Mouse (Mus musculus): Measurements from ENCODE around the gene Inha. TPM values are rescaled to one million over a fixed set of nuclear protein-coding genes. Genes with fewer than 3 reads are reported as not detected.
A peak's percentile ranks its signal among the peaks of the same experiment; 100 is the strongest.

Inha gene
- polyA plus RNA-seq, 1 experiment from 2014 or later: 9.5 TPM

DNA sequence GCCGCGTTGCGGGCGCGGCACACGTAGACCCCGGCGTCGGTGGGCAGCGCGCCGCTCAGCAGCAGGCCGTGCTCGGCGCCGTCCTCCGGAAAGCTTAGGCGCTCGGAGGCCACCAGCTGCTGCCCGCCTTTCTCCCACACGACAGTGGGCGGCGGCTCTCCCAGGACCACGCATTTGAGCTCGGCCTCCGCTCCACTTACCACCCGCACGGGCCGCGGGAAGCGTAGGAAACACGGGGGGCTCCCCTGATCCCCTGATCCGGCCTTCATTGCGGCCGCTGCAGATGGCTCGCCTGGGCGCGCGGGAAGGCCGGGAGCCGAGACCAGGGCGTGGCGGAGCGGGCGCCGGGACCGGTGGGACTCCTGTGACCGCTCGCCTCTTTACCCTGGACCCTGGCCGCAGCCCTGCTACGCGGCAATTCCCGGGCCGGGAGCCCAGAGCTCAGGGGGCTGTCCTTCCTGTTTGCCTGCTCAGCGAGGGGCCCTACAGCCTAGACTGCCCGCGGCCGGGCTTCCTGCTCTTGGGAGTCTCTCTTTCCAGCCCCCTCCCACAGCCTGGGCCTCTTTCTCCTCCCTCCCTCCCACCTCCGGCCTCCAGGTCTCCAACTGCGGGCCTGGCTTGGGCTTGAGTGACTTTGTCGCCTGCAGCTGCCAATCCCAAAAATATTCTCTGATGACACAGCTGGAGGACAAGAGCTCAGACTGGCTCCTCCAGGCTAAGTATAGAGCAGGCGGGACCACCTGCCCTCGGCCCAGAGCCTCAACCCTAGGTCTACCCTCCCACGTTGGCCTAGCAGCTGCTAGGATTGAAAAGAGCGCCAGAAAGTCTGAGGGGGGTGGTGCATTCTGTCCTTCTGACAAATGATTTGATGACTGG, 683 bp upstream of the Inha start, which contains the start of gene Obsl1:
Gene Obsl1, minus strand, starts transcription at position 497 of the 876 bp plus-strand sequence.
- Histone ChIP-seq H3K4me2 (peak within 1 kb of the TSS; percentile 91), H3K4me3 (replicated peaks) (peak within 1 kb of the TSS; percentile 73), H3K27me3 (peaks cover 17% of the 10 kb centered on the region), H3K36me3 (peaks cover 28% of the 10 kb centered on the region), H3K9me3 (no peaks in the 10 kb centered on the region), H3K27ac (peak within 1 kb of the TSS; percentile 99), H3K9ac (replicated peaks) (peak within 1 kb of the TSS; percentile 95), H3K4me1 (replicated peaks) (peaks cover 40% of the 10 kb centered on the region)
- WGBS: under 1% methylated on average over 45 of the region's 65 CpGs
- ATAC-seq (ENCODE audit: insufficient number of reproducible peaks, insufficient read depth, low FRiP score, low TSS enrichment, low read depth): peak; percentile 86

GRCm38 (mm10) chr1:75509586-75509985, 2.7 kb downstream of the Inha start:
- peaks cover 32% of the 10 kb centered on the region for H3K4me1 ChIP-seq (replicated peaks)
- peaks cover 17% of the 10 kb centered on the region for H3K27me3 ChIP-seq
- H3K4me2 ChIP-seq: no peak overlapping the region
- no peaks in the 10 kb centered on the region for H3K9me3 ChIP-seq
- no peak overlapping the region; the same call in 1 of the 2 replicates for H3K9ac ChIP-seq (replicated peaks)
- no peak overlapping the region for H3K27ac ChIP-seq
- no peak overlapping the region for H3K4me3 ChIP-seq (replicated peaks)
- no peak for ATAC-seq (ENCODE audit: insufficient number of reproducible peaks, insufficient read depth, low FRiP score, low TSS enrichment, low read depth)
- 42% methylated on average over 20 of the region's 20 CpGs for WGBS
- H3K36me3 ChIP-seq: no peaks in the 10 kb centered on the region

- Histone ChIP-seq H3K9me3 (no peaks in the 10 kb centered on the region), H3K9ac (replicated peaks) (no peak overlapping the region), H3K4me2 (no peak overlapping the region), H3K27me3 (peaks cover 17% of the 10 kb centered on the region), H3K27ac (no peak overlapping the region), H3K4me3 (replicated peaks) (no peak overlapping the region), H3K36me3 (no peaks in the 10 kb centered on the region), H3K4me1 (replicated peaks) (peaks cover 27% of the 10 kb centered on the region)
- WGBS: 80% methylated on average over 5 of the region's 5 CpGs
- ATAC-seq (ENCODE audit: insufficient number of reproducible peaks, insufficient read depth, low FRiP score, low TSS enrichment, low read depth): no peak
Measured at GRCm38 (mm10) chr1:75510154-75510553, 3.3 kb downstream of the Inha start.

GRCm38 (mm10) chr1:75511437-75512210, 4.7 kb downstream of the Inha start:
- Histone ChIP-seq H3K36me3 (no peaks in the 10 kb centered on the region), H3K9ac (replicated peaks) (no peak overlapping the region; the same call in 1 of the 2 replicates), H3K4me2 (no peak overlapping the region), H3K4me1 (replicated peaks) (peaks cover 24% of the 10 kb centered on the region), H3K27ac (peak overlapping the region; percentile 75), H3K27me3 (peaks cover 17% of the 10 kb centered on the region), H3K9me3 (no peaks in the 10 kb centered on the region), H3K4me3 (replicated peaks) (no peak overlapping the region)
- no peak for ATAC-seq (ENCODE audit: insufficient number of reproducible peaks, insufficient read depth, low FRiP score, low TSS enrichment, low read depth)
- 57% methylated on average over 4 of the region's 4 CpGs for WGBS

- WGBS: 87% methylated on average over 3 of the region's 3 CpGs
- Histone ChIP-seq H3K36me3 (no peaks in the 10 kb centered on the region), H3K27ac (no peak overlapping the region), H3K9ac (replicated peaks) (no peak overlapping the region), H3K9me3 (no peaks in the 10 kb centered on the region), H3K4me2 (no peak overlapping the region), H3K4me3 (replicated peaks) (no peak overlapping the region), H3K27me3 (peaks cover 15% of the 10 kb centered on the region), H3K4me1 (replicated peaks) (peaks cover 15% of the 10 kb centered on the region)
- no peak for ATAC-seq (ENCODE audit: insufficient number of reproducible peaks, insufficient read depth, low FRiP score, low TSS enrichment, low read depth)
Measured at GRCm38 (mm10) chr1:75512550-75512949, 5.7 kb downstream of the Inha start.

DNA sequence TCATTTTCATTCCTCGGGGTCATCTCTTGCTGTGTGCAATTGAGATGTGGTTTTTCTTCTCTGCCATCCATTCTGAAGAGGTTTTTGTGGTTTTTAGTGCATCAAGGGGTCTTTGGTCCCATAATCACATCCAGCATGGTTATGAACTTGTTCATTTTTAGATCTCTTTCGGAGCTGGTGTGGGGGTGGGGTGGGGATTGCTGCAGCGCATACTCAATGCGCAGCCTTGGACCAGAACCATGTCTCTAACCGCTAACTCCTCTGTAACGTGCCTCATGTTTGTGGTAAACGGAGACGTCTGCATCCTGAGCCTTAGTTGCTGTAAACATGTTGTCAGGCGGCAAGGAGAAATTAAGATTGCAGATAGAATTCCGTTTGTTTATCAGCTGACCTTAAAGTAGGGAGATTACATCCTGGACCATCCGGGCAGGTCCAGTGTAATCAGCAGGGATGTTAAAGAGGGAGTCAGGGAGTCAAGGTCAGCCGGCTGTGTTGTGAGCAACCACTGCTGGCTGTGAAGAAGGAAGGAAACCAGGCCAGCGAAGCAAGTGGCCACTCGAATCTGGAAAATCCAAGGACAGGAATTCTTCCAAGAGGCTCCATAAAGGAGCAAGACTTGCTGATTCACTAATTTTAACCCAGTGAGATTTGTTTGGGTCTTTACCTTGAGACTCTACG, 10.0 kb downstream of the Inha start:
- H3K27me3 ChIP-seq: no peaks in the 10 kb centered on the region
- no peak overlapping the region for H3K27ac ChIP-seq
- ATAC-seq (ENCODE audit: insufficient number of reproducible peaks, insufficient read depth, low FRiP score, low TSS enrichment, low read depth): no peak
- H3K9ac ChIP-seq (replicated peaks): no peak overlapping the region
- no peaks in the 10 kb centered on the region for H3K9me3 ChIP-seq
- no peak overlapping the region for H3K4me2 ChIP-seq
- H3K4me1 ChIP-seq (replicated peaks): peaks cover 9% of the 10 kb centered on the region; the same call in 1 of the 2 replicates
- H3K4me3 ChIP-seq (replicated peaks): no peak overlapping the region
- H3K36me3 ChIP-seq: no peaks in the 10 kb centered on the region
- 73% methylated on average over 15 of the region's 15 CpGs for WGBS

GRCm38 (mm10) chr1:75517984-75518383, 11.1 kb downstream of the Inha start:
- H3K27ac ChIP-seq: peak overlapping the region; percentile 59; the same call in 1 of the 2 replicates
- H3K36me3 ChIP-seq: no peaks in the 10 kb centered on the region
- H3K9ac ChIP-seq (replicated peaks): no peak overlapping the region
- H3K4me1 ChIP-seq (replicated peaks): peaks cover 15% of the 10 kb centered on the region; the same call in 1 of the 2 replicates
- H3K9me3 ChIP-seq: no peaks in the 10 kb centered on the region
- ATAC-seq (ENCODE audit: insufficient number of reproducible peaks, insufficient read depth, low FRiP score, low TSS enrichment, low read depth): no peak
- no peak overlapping the region for H3K4me3 ChIP-seq (replicated peaks)
- H3K27me3 ChIP-seq: no peaks in the 10 kb centered on the region
- 61% methylated on average over 4 of the region's 4 CpGs for WGBS
- H3K4me2 ChIP-seq: no peak overlapping the region

DNA sequence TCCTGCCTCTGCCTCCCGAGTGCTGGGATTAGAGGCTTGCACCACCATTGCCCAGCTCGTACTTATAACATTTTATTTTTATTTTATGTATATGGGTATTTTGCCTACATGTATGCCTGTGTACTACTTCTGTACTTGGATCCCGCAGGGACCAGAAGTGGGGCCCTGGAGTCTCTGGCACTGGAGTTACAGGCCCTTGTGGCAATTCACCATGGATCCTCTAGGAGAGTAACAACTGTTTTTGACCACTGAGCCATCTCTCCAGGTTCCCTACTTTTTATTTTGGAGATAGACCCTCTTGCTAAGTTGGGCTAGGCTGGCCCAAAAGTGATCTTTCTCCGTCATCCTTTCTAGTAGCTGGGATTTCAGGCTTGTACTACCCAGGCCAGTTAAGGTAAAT, 11.6 kb downstream of the Inha start:
- Histone ChIP-seq H3K9ac (replicated peaks) (no peak overlapping the region), H3K4me3 (replicated peaks) (no peak overlapping the region), H3K27me3 (no peaks in the 10 kb centered on the region), H3K9me3 (no peaks in the 10 kb centered on the region), H3K27ac (peak overlapping the region; percentile 59; the same call in 1 of the 2 replicates), H3K4me2 (no peak overlapping the region), H3K4me1 (replicated peaks) (peaks cover 15% of the 10 kb centered on the region; the same call in 1 of the 2 replicates), H3K36me3 (no peaks in the 10 kb centered on the region)
- WGBS: 95% methylated on average over 4 of the region's 4 CpGs
- ATAC-seq (ENCODE audit: insufficient number of reproducible peaks, insufficient read depth, low FRiP score, low TSS enrichment, low read depth): no peak

DNA sequence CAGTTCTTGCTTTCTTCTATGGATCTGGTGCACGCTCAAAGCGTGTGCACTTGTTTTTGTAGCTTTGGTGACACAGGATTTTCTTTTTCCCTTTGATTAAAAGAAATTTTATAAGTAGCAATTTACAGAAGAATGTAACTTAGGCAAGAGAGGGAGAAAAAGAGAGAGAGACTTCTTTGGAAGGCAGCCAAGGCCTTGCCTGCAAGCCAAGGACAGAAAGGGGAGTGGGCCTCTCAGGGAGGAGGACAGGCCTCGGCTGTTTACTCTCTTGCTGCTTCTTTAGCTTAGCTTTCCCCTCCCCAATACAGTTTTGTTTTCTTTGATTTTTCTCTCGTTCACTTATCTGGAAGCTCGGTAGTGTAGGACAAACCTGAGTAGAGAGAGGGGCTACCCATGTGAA, 12.7 kb downstream of the Inha start:
- no peak for ATAC-seq (ENCODE audit: insufficient number of reproducible peaks, insufficient read depth, low FRiP score, low TSS enrichment, low read depth)
- peaks cover 15% of the 10 kb centered on the region; the same call in 1 of the 2 replicates for H3K4me1 ChIP-seq (replicated peaks)
- no peak overlapping the region for H3K4me3 ChIP-seq (replicated peaks)
- no peaks in the 10 kb centered on the region for H3K27me3 ChIP-seq
- no peak overlapping the region for H3K4me2 ChIP-seq
- H3K27ac ChIP-seq: no peak overlapping the region; the same call in 1 of the 2 replicates
- H3K36me3 ChIP-seq: no peaks in the 10 kb centered on the region
- WGBS: 83% methylated on average over 5 of the region's 5 CpGs
- no peak overlapping the region for H3K9ac ChIP-seq (replicated peaks)
- no peaks in the 10 kb centered on the region for H3K9me3 ChIP-seq

DNA sequence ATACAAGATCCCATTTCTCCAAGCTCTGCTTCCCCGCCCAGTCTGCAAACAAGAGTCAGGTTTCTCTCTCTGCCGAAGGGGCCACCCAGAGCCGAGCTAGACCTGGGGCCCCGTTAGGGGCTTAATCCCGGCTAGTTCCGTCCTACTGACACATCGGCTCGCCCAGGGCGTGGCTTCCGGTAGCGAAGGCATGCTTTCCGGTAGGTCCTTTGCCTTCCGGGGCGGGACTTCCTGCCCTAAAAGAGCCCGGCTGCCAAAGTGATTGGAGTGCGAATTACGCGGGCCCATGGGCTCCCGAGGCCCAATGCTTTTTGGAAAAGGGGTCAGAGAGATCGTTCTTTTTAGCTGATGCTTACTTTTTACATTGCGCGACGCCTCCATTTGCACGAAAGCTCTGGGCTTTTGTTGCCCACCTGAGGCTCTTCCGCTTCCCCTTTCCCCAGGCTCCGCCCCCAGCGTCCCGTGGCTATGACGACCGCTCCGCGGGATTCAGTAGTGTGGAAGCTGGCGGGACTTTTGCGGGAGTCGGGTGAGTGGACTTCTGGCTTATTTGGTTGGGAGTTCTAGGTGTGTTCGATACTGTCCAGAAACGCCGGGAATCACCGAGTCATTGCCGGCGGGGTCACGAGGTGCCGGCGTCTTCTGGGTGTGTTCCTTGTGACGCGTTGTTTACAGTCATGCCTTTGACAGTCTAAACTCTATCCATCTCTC, 14.6 kb downstream of the Inha start, which contains the start of gene Stk11ip:
Gene Stk11ip, plus strand, starts transcription at position 209 of the 711 bp plus-strand sequence.
- Histone ChIP-seq H3K4me3 (replicated peaks) (peak within 1 kb of the TSS; percentile 62), H3K36me3 (peaks cover 16% of the 10 kb centered on the region), H3K27ac (peak within 1 kb of the TSS; percentile 96), H3K9me3 (no peaks in the 10 kb centered on the region), H3K4me1 (replicated peaks) (peaks cover 15% of the 10 kb centered on the region; the same call in 1 of the 2 replicates), H3K4me2 (peak within 1 kb of the TSS; percentile 72), H3K9ac (replicated peaks) (peak within 1 kb of the TSS; percentile 52), H3K27me3 (no peaks in the 10 kb centered on the region)
- WGBS: under 1% methylated on average over 46 of the region's 46 CpGs
- peak; percentile 96 for ATAC-seq (ENCODE audit: insufficient number of reproducible peaks, insufficient read depth, low FRiP score, low TSS enrichment, low read depth)

Data from limb, embryonic 12.5 days (tissue).